Mouse (Mus musculus) thymus, adult 2 months (tissue): ENCODE results near the gene Aanat.

Experiments
- CTCF ChIP-seq: fragments of 200-500 bp; IDR thresholded peaks from 2 replicates; pipeline ENCODE4 v1.5.1; 2012; ENCODE audit warnings: mild to moderate bottlenecking, control low read depth, low read length, moderate library complexity, borderline replicate concordance; ENCODE audit not compliant: control insufficient read depth, poor library complexity, insufficient read depth; ENCODE audit errors: extremely low read depth
- POLR2A ChIP-seq: fragments of 200-500 bp; IDR thresholded peaks from 2 replicates; pipeline ENCODE4 v1.6.1; 2012; ENCODE audit warnings: mild to moderate bottlenecking, low read length, control low read depth, moderate library complexity; ENCODE audit not compliant: control insufficient read depth, poor library complexity, insufficient read depth; ENCODE audit errors: extremely low read depth

DNA sequence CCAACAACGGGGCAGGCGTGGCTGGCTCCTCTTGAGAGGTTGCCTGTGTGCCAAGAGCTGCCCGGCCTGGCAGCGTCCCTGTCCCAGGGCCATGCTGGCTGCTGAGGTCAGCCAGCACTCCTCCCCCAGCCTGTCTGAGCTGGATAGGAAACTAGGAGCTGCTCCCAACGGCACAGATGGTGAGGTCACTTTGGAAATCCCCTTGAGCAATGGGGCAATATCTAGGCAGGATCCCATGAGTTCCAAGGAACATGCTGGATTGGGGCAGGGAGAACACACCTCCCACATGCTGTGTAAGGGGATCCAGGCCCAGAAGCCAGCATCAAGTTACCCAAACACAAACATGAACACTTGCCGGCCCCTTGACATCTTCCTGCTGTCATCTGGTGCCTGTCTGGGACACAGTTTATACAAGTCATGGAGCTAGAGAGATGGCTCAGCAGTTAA is 35.0 kb downstream of the Aanat start:
- TF ChIP-seq CTCF, result no peak
- TF ChIP-seq POLR2A, result no peak
